Mouse (Mus musculus): ENCODE results near the gene Rbm20. TPM values are rescaled to one million over a fixed set of nuclear protein-coding genes. Genes with fewer than 3 reads are reported as not detected.
A peak's percentile ranks its signal among the peaks of the same experiment; 100 is the strongest.

Gene Rbm20
- polyA plus RNA-seq, 1 experiment from 2014 or later: 2.5 TPM

DNA sequence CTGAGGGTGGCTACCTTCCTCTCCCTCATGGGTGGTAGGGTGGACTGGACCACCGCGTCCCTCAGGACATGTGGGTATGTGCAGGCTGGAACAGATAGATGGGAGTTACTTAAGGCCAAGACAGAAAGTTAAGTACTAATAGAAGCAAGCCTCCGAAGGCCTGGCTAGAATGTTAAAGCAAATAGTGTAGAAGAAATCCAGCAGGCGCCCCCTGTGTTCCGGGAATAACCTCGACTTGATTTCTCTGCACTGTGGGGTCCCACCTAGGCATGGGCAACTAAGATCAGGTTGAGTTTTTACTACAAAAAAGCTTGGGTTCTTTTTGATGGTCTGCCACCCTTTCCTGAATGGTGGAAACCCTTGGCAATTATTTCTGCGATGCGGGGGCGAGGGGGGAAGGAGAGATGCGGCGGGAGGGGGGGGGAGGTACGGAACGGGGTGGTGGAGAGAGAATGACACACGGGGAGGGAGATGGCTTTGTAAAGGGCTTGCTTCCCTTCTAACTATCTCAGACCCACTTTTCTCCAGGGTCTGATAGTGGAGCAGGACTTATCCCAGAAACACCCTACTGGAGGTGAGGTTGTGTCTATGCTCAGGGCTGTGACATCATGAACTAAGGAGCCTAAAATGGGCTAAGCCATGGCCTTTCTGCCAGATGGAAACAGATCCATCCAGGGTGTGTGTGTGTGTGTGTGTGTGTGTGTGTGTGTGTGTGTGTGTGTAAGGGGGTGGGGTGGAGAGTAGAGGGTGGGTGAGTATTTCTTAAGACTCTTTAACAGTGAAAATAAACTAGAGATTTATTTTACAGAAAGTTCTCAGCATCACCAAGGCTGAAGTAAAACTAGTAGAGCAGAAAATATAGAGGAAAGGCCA lies 175.0 kb downstream of the Rbm20 start:
- ATAC-seq (replicated peaks; ENCODE audit: low FRiP score, low read depth): peak; percentile 42
- H3K36me3 ChIP-seq (ENCODE audit: insufficient read depth, low read length): no peaks in the 10 kb centered on the region
- no peak overlapping the region for H3K4me2 ChIP-seq (ENCODE audit: low read length)
- H3K4me3 ChIP-seq (replicated peaks; ENCODE audit: low read depth, low read length): no peak overlapping the region
- H3K9ac ChIP-seq (ENCODE audit: low read depth, low read length): no peak overlapping the region
- H3K27ac ChIP-seq: peak overlapping the region; percentile 82
- H3K27me3 ChIP-seq (ENCODE audit: insufficient read depth, low read length): no peaks in the 10 kb centered on the region
- peaks cover 37% of the 10 kb centered on the region for H3K4me1 ChIP-seq (replicated peaks; ENCODE audit: insufficient read depth, low read length)
- no peak for DNase-seq (ENCODE audit: low spot score)
- no peak for TF ChIP-seq CTCF (IDR thresholded peaks at IDR 0.05; ENCODE audit: low read depth)
- 56% methylated on average over 14 of the region's 14 CpGs for WGBS
- no peaks in the 10 kb centered on the region for H3K9me3 ChIP-seq (replicated peaks; ENCODE audit: low read length)

DNA sequence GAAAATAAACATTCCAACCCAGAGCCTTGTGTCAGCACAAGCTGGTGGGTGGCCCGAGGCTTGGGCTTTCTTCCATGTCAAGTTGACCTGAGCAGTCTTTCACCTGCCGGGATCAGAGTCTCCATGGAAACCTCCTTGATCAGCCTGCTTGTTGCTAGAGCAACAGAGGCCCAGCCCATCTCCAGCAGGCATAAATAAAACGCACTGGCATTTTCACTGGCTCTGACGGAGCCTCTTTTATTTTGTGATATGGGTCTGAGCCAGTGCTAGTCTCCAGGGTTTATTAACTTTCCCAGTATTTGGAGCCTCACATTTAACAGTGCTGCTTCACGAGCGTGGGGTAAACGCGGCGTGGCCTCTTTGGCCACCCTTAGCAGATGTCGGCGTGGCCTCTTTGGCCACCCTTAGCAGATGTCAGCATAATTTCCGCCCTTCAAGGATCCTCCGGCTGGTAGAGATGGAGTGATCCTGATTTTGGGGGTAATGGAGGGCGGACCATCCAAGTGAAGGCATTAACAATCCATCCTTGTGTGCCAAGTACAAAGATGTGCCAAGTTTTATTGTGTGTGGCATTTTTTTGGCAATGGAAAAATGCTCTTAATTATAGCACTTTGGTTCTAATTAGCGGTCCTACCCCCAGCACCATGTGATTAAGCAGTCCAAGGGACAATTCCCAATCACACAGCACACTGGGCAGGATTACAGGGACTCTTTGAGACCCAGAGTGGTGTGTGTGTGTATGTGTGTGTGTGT lies 175.8 kb downstream of the Rbm20 start:
- DNase-seq (ENCODE audit: low spot score): peak; percentile 89

DNA sequence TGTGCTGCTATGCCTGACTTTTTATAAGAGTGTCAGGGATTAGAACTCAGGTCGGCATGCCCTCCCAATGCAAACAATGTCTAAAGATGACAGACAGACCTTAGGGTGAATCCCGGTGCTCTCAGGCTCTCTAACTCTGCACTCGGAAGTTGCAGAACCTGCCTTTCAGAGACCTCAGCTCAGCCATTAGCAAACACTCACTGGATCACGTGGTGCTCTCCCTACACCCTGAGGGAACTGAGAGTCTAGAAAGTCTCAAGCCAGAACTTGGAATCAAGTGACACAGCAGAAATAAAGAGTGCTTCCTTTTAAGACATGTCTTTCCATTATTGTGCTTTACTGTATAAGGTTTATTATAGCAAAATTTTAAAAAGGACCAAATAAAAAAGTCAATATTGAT lies 177.9 kb downstream of the Rbm20 start:
- ATAC-seq (replicated peaks; ENCODE audit: low FRiP score, low read depth) (no peak), DNase-seq (ENCODE audit: low spot score) (no peak)
- 68% methylated on average over 4 of the region's 4 CpGs for WGBS
- TF ChIP-seq CTCF (IDR thresholded peaks at IDR 0.05; ENCODE audit: low read depth): no peak
- no peak overlapping the region for H3K4me3 ChIP-seq (replicated peaks; ENCODE audit: low read depth, low read length)
- H3K9me3 ChIP-seq (replicated peaks; ENCODE audit: low read length): no peaks in the 10 kb centered on the region
- H3K27me3 ChIP-seq (ENCODE audit: insufficient read depth, low read length): no peaks in the 10 kb centered on the region
- H3K4me1 ChIP-seq (replicated peaks; ENCODE audit: insufficient read depth, low read length): peaks cover 35% of the 10 kb centered on the region
- H3K9ac ChIP-seq (ENCODE audit: low read depth, low read length): no peak overlapping the region
- H3K36me3 ChIP-seq (ENCODE audit: insufficient read depth, low read length): no peaks in the 10 kb centered on the region
- H3K4me2 ChIP-seq (ENCODE audit: low read length): no peak overlapping the region
- no peak overlapping the region for H3K27ac ChIP-seq

More for the DNA sequence above, 175.8 kb downstream of the Rbm20 start:
- Histone ChIP-seq H3K27ac (peak overlapping the region; percentile 82), H3K9ac (ENCODE audit: low read depth, low read length) (no peak overlapping the region), H3K36me3 (ENCODE audit: insufficient read depth, low read length) (no peaks in the 10 kb centered on the region), H3K9me3 (replicated peaks; ENCODE audit: low read length) (no peaks in the 10 kb centered on the region), H3K4me3 (replicated peaks; ENCODE audit: low read depth, low read length) (no peak overlapping the region; the same call in 1 of the 2 replicates), H3K4me1 (replicated peaks; ENCODE audit: insufficient read depth, low read length) (peaks cover 37% of the 10 kb centered on the region), H3K27me3 (ENCODE audit: insufficient read depth, low read length) (no peaks in the 10 kb centered on the region), H3K4me2 (ENCODE audit: low read length) (peak overlapping the region; percentile 37)
- WGBS: 13% methylated on average over 15 of the region's 15 CpGs
- peak; percentile 90 for ATAC-seq (replicated peaks; ENCODE audit: low FRiP score, low read depth)
- no peak for TF ChIP-seq CTCF (IDR thresholded peaks at IDR 0.05; ENCODE audit: low read depth)

- TF ChIP-seq CTCF (IDR thresholded peaks at IDR 0.05; ENCODE audit: low read depth): no peak
- Histone ChIP-seq H3K9ac (ENCODE audit: low read depth, low read length) (no peak overlapping the region), H3K36me3 (ENCODE audit: insufficient read depth, low read length) (no peaks in the 10 kb centered on the region), H3K27me3 (ENCODE audit: insufficient read depth, low read length) (no peaks in the 10 kb centered on the region), H3K4me1 (replicated peaks; ENCODE audit: insufficient read depth, low read length) (peaks cover 27% of the 10 kb centered on the region), H3K4me2 (ENCODE audit: low read length) (no peak overlapping the region), H3K27ac (no peak overlapping the region), H3K9me3 (replicated peaks; ENCODE audit: low read length) (no peaks in the 10 kb centered on the region), H3K4me3 (replicated peaks; ENCODE audit: low read depth, low read length) (no peak overlapping the region)
- WGBS: 76% methylated on average over 5 of the region's 5 CpGs
- no peak for ATAC-seq (replicated peaks; ENCODE audit: low FRiP score, low read depth)
- DNase-seq (ENCODE audit: low spot score): no peak
These were observed 178.7 kb downstream of the Rbm20 start for GRCm38 (mm10) chr19:53855781-53856180.

DNA sequence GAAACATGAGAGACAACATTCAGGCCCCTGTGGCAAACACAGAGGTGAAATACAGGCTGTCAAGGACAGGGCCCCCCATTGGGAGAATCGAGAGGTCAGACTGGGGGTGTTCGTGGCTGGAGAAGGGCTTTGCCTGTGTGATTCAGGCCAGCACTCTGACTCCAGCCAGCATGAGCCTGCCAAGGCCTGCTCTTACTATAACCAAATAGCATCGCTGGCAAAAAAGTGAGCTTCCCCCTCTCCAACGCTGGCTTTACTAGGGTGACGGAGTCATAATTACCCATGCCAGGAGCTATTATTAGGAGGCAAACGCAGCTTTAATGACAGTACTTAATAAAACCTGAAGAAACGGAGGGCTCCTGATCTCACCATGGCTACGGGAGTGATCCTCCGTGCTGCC lies 179.7 kb downstream of the Rbm20 start:
- H3K4me2 ChIP-seq (ENCODE audit: low read length): no peak overlapping the region
- H3K4me1 ChIP-seq (replicated peaks; ENCODE audit: insufficient read depth, low read length): peaks cover 19% of the 10 kb centered on the region
- no peaks in the 10 kb centered on the region for H3K9me3 ChIP-seq (replicated peaks; ENCODE audit: low read length)
- no peak for ATAC-seq (replicated peaks; ENCODE audit: low FRiP score, low read depth)
- TF ChIP-seq CTCF (IDR thresholded peaks at IDR 0.05; ENCODE audit: low read depth): no peak
- DNase-seq (ENCODE audit: low spot score): no peak
- no peak overlapping the region for H3K4me3 ChIP-seq (replicated peaks; ENCODE audit: low read depth, low read length)
- 67% methylated on average over 9 of the region's 9 CpGs for WGBS
- no peaks in the 10 kb centered on the region for H3K36me3 ChIP-seq (ENCODE audit: insufficient read depth, low read length)
- H3K27me3 ChIP-seq (ENCODE audit: insufficient read depth, low read length): no peaks in the 10 kb centered on the region
- H3K9ac ChIP-seq (ENCODE audit: low read depth, low read length): no peak overlapping the region
- no peak overlapping the region for H3K27ac ChIP-seq

- Histone ChIP-seq H3K9me3 (replicated peaks; ENCODE audit: low read length) (no peaks in the 10 kb centered on the region), H3K36me3 (ENCODE audit: insufficient read depth, low read length) (no peaks in the 10 kb centered on the region), H3K27ac (no peak overlapping the region), H3K4me1 (replicated peaks; ENCODE audit: insufficient read depth, low read length) (peaks cover 11% of the 10 kb centered on the region; the same call in 1 of the 2 replicates), H3K9ac (ENCODE audit: low read depth, low read length) (no peak overlapping the region), H3K4me2 (ENCODE audit: low read length) (no peak overlapping the region), H3K4me3 (replicated peaks; ENCODE audit: low read depth, low read length) (no peak overlapping the region), H3K27me3 (ENCODE audit: insufficient read depth, low read length) (no peaks in the 10 kb centered on the region)
- no peak for ATAC-seq (replicated peaks; ENCODE audit: low FRiP score, low read depth)
- no peak for TF ChIP-seq CTCF (IDR thresholded peaks at IDR 0.05; ENCODE audit: low read depth)
- DNase-seq (ENCODE audit: low spot score): no peak
- 73% methylated on average over 6 of the region's 6 CpGs for WGBS
These were observed 180.9 kb downstream of the Rbm20 start for GRCm38 (mm10) chr19:53857962-53858361.

Data from kidney, postnatal 0 days (tissue).